In the genomic region with DNA sequence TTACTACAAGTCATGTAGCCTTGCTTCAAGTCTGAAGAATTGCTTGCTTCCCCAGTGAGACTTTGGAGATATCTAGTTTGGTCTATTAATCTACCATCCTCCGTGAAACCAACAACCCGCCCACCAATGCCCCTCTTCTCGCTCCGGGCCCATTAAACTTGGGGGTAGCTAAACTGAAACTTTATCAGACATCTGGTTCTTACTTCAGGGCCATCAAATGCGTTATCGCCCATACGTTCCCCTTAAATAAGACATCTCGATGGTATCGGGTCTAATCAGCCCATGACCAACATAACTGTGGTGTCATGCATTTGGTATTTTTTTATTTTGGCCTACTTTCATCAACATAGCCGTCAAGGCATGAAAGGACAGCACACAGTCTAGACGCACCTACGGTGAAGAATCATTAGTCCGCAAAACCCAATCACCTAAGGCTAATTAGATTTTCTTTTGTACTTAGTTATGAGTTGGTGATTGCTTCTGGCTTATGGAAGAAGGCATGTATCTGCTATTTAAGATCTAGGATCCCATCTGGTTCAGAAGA, we compare ENCODE assay signal across 8 mouse cellular contexts.
DNase-seq lines count a peak whose midpoint lies in the region; ATAC-seq and TF ChIP-seq lines count a peak whose summit lies in the region.
"Not testable (repeated sequence)": the region's sequence is repeated elsewhere in the genome, so short reads cannot be mapped to it uniquely, and the experiment has no call there.

No protein-coding gene starts in this region.

- not testable (repeated sequence) for H3K27me3 ChIP-seq in embryonic facial prominence, embryonic 12.5 days; forebrain, postnatal 0 days (ENCODE audit: insufficient read depth, low read length); hindbrain, embryonic 12.5 days; kidney, embryonic 15.5 days; liver, embryonic 13.5 days; midbrain, embryonic 11.5 days (ENCODE audit: control insufficient read depth, insufficient read depth, low read length); neural tube, embryonic 15.5 days (replicated peaks)

- not testable (repeated sequence) for H3K27ac ChIP-seq in embryonic facial prominence, embryonic 12.5 days; forebrain, postnatal 0 days (ENCODE audit: low read depth, low read length); hindbrain, embryonic 12.5 days; kidney, embryonic 15.5 days; liver, embryonic 13.5 days; midbrain, embryonic 11.5 days (ENCODE audit: low read depth, low read length); neural tube, embryonic 15.5 days (replicated peaks)

- not testable (repeated sequence) for H3K4me2 ChIP-seq in embryonic facial prominence, embryonic 12.5 days (replicated peaks); forebrain, postnatal 0 days (ENCODE audit: low read depth); hindbrain, embryonic 12.5 days (replicated peaks); kidney, embryonic 15.5 days; liver, embryonic 13.5 days; midbrain, embryonic 11.5 days; neural tube, embryonic 15.5 days

- 83% methylated on average over 11 of the region's 13 CpGs for WGBS in embryonic facial prominence, embryonic 12.5 days
- WGBS in forebrain, postnatal 0 days, result 79% methylated on average over 10 of the region's 13 CpGs
- WGBS in hindbrain, embryonic 12.5 days, result 83% methylated on average over 12 of the region's 13 CpGs
- 84% methylated on average over 10 of the region's 13 CpGs for WGBS in kidney, embryonic 15.5 days
- WGBS in liver, embryonic 13.5 days (ENCODE audit: insufficient replicate concordance), result 69% methylated on average over 10 of the region's 13 CpGs
- WGBS in midbrain, embryonic 11.5 days, result 86% methylated on average over 8 of the region's 13 CpGs
- 88% methylated on average over 13 of the region's 13 CpGs for WGBS in neural tube, embryonic 15.5 days

- peak; percentile 58 for DNase-seq in ES-CJ7 (ENCODE audit: low read depth, low spot score)
- not testable (repeated sequence) for DNase-seq in forebrain, postnatal 0 days; liver, embryonic 13.5 days; midbrain, embryonic 11.5 days (ENCODE audit: low spot score, missing footprints)

- ATAC-seq in embryonic facial prominence, embryonic 12.5 days (ENCODE audit: insufficient number of reproducible peaks, insufficient read depth, low FRiP score, low TSS enrichment), result peak; percentile 100
- peak; percentile 100 for ATAC-seq in forebrain, postnatal 0 days
- peak; percentile 100 for ATAC-seq in hindbrain, embryonic 12.5 days (ENCODE audit: low FRiP score)
- ATAC-seq in kidney, embryonic 15.5 days (replicated peaks; ENCODE audit: low FRiP score), result peak; percentile 100
- peak; percentile 100 for ATAC-seq in liver, embryonic 13.5 days (ENCODE audit: low read depth)
- peak; percentile 100 for ATAC-seq in midbrain, embryonic 11.5 days (ENCODE audit: low FRiP score)
- ATAC-seq in neural tube, embryonic 15.5 days (ENCODE audit: low FRiP score), result peak; percentile 100

- H3K4me1 ChIP-seq in embryonic facial prominence, embryonic 12.5 days; forebrain, postnatal 0 days (ENCODE audit: insufficient read depth); hindbrain, embryonic 12.5 days; kidney, embryonic 15.5 days; liver, embryonic 13.5 days (replicated peaks); midbrain, embryonic 11.5 days (ENCODE audit: control insufficient read depth, insufficient read depth, low read length); neural tube, embryonic 15.5 days: not testable (repeated sequence)

- H3K4me3 ChIP-seq in embryonic facial prominence, embryonic 12.5 days; forebrain, postnatal 0 days (ENCODE audit: low read depth, low read length); hindbrain, embryonic 12.5 days; kidney, embryonic 15.5 days (replicated peaks); liver, embryonic 13.5 days (replicated peaks); midbrain, embryonic 11.5 days (ENCODE audit: low read depth, low read length); neural tube, embryonic 15.5 days (replicated peaks): not testable (repeated sequence)

- not testable (repeated sequence) for TF ChIP-seq CTCF in forebrain, postnatal 0 days (IDR thresholded peaks at IDR 0.05; ENCODE audit: low read depth)

- H3K9ac ChIP-seq in embryonic facial prominence, embryonic 12.5 days; forebrain, postnatal 0 days; hindbrain, embryonic 12.5 days; kidney, embryonic 15.5 days; liver, embryonic 13.5 days; midbrain, embryonic 11.5 days (ENCODE audit: low read length); neural tube, embryonic 15.5 days (replicated peaks): not testable (repeated sequence)

- not testable (repeated sequence) for H3K9me3 ChIP-seq in embryonic facial prominence, embryonic 12.5 days; forebrain, postnatal 0 days (ENCODE audit: low read length); hindbrain, embryonic 12.5 days (replicated peaks); kidney, embryonic 15.5 days (replicated peaks); liver, embryonic 13.5 days (replicated peaks); midbrain, embryonic 11.5 days (ENCODE audit: control insufficient read depth, low read length); neural tube, embryonic 15.5 days (replicated peaks)

- H3K36me3 ChIP-seq in embryonic facial prominence, embryonic 12.5 days; forebrain, postnatal 0 days (ENCODE audit: insufficient read depth); hindbrain, embryonic 12.5 days; kidney, embryonic 15.5 days; liver, embryonic 13.5 days; midbrain, embryonic 11.5 days (ENCODE audit: control insufficient read depth, insufficient read depth, low read length); neural tube, embryonic 15.5 days: not testable (repeated sequence)
